Mouse (Mus musculus): ENCODE measurements around the gene Stk16. TPM values are rescaled to one million over a fixed set of nuclear protein-coding genes. Genes with fewer than 3 reads are reported as not detected.

The Stk16 gene
- 121 and 128 TPM in 2 replicates for polyA plus RNA-seq (2014; fragmentation: Nextera tagmentation; extraction: Ambion mirVana)

DNA sequence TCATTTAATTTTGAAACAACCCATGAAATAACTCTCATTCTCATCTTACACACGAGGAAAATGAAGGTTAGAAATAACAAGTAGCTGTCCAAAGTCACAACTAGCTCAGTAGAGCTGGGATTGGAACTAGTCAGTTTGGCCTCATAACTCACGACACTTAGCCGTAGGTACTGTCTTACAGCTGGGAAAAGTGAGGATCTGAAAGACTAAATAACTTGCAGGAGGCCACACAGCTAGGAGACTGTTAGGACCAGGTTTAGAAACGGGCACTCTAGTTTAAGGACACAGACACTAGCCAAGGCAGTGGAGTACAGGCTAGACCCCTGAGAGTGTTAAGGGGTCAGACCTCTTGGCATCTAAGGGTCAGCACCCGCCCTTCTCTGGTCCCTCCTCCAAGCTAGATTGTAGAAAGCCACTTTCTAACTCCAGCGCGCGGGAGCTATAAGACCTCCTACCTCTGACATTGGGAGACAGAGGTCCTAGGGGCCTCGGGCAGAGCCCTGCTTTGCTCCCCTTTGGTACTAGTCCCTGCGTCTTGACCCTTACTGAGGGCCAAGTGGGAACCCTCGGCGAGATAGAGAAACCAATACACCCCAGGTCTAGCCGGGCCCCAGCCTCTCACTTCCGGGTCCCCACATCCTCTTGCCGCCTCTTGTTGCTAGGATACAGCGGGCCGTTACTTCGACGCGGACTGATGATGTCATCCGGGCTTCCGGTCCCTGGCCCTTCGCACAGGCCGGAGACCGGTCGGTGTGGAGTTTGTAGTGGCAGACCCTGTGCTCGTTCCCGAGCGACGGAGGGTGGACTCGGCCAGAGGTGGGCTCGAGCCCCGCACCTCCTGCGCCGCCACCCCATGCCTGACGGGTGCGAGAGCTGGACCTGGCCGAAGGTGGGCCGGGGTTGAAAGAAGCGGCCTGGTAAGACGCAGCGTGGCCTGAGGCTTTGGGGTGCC lies at the start of gene Stk16, which contains the start of gene Glb1l:
Gene Stk16, plus strand, starts transcription at position 703 of the 952 bp plus-strand sequence.
Gene Glb1l, minus strand, starts transcription at position 678 of the 952 bp plus-strand sequence.
- no peaks in the 10 kb centered on the region for H3K9me3 ChIP-seq (ENCODE audit: control insufficient read depth, low read length)
- 0 out of 2 replicates have a peak within 1 kb of the TSS, but pooled peaks have one; percentile 44 for H3K27ac ChIP-seq
- no peaks in the 10 kb centered on the region for H3K27me3 ChIP-seq (ENCODE audit: control insufficient read depth, insufficient read depth, low read length)
- peaks cover 28% of the 10 kb centered on the region for H3K4me1 ChIP-seq (replicated peaks; ENCODE audit: control insufficient read depth, insufficient read depth, low read length)
- peak within 1 kb of the TSS; percentile 79 for H3K4me3 ChIP-seq (replicated peaks; ENCODE audit: low read length)
- DNase-seq (ENCODE audit: low spot score), result peak; percentile 99
- peak; percentile 95 for ATAC-seq (ENCODE audit: low FRiP score)
- H3K9ac ChIP-seq, result peak within 1 kb of the TSS; percentile 82
- H3K36me3 ChIP-seq (replicated peaks; ENCODE audit: control insufficient read depth, insufficient read depth), result peaks cover 31% of the 10 kb centered on the region
- peak within 1 kb of the TSS; percentile 93 for H3K4me2 ChIP-seq (replicated peaks)
- 7% methylated on average over 42 of the region's 42 CpGs for WGBS

DNA sequence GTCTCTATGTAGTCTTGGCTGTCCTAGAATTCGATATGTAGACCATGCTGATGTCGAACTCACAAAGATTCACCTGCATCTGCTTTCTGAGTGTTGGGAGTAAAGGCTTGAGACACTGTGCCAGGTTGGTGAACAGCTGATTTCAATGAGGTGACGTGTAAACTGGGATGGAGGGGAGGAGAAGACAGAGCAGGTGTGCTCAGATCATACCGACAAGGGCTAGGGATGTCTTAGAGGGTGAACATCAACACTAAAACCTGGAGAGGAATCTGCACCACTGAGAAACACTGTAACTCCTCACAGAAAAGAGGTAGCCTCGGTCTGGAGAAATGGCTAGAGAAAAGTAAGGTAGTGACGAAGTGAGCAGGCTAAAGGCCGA lies 42.6 kb upstream of the Stk16 start:
- Histone ChIP-seq H3K27ac (peak overlapping the region; percentile 88), H3K9ac (peak overlapping the region; percentile 80), H3K27me3 (ENCODE audit: control insufficient read depth, insufficient read depth, low read length) (no peaks in the 10 kb centered on the region), H3K36me3 (replicated peaks; ENCODE audit: control insufficient read depth, insufficient read depth) (peaks cover 33% of the 10 kb centered on the region), H3K4me1 (replicated peaks; ENCODE audit: control insufficient read depth, insufficient read depth, low read length) (peaks cover 9% of the 10 kb centered on the region), H3K4me3 (replicated peaks; ENCODE audit: low read length) (peak overlapping the region; percentile 79), H3K4me2 (replicated peaks) (peak overlapping the region; percentile 68), H3K9me3 (ENCODE audit: control insufficient read depth, low read length) (no peaks in the 10 kb centered on the region)
- DNase-seq (ENCODE audit: low spot score) (no peak), ATAC-seq (ENCODE audit: low FRiP score) (no peak)
- whole genome bisulfite sequencing, result 7% methylated on average over 7 of the region's 7 CpGs

DNA sequence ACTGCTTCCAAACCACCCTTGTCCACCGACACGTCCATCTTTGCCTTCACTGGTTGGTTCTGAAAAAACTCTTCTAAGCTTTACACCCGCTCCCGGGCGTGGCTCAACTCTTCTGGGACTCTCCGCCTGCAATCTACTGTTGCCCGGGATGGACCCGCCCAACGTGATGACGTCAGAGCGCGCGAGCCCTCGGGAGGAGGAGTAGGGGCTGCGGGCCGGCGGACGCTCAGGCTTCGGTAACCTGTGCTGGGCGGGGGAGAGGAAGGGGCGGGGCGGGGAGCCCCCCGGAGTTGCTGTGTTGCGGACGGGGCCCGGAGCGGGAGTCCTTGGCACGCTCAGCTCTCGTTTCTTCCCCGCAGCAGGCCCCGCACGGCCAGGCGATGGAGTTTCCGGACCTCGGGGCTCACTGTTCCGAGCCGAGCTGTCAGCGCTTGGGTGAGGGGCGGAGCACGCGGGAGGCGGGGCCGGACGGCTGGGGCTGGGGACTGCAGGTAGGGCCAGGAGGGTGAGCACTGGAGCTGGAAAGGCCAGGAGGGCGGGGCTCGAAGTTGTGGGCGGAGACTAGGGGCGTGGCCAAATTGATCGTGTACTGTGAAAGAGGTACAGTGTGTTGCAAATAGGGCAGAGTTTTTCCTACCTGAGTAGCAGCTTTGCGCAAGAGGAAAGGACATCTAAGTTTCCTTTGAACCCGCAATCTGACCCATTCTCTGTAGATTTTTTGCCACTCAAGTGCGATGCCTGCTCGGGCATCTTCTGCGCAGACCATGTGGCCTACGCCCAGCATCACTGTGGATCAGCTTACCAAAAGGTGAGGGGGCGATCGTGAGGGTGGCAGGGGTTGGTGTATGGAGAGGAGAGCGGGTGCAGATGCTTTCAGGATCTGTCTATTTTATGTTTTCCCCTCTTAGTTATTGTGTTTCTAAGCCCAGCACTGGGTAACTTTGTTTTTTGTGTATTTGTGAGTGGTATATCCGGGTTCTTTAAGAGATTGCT lies 41.9 kb upstream of the Stk16 start, which contains the start of gene Zfand2b:
Gene Zfand2b, plus strand, starts transcription at position 175 of the 993 bp plus-strand sequence.
- Histone ChIP-seq H3K4me1 (replicated peaks; ENCODE audit: control insufficient read depth, insufficient read depth, low read length) (peaks cover 9% of the 10 kb centered on the region), H3K9ac (peak within 1 kb of the TSS; percentile 80), H3K4me2 (replicated peaks) (peak within 1 kb of the TSS; percentile 68), H3K9me3 (ENCODE audit: control insufficient read depth, low read length) (no peaks in the 10 kb centered on the region), H3K27me3 (ENCODE audit: control insufficient read depth, insufficient read depth, low read length) (no peaks in the 10 kb centered on the region), H3K4me3 (replicated peaks; ENCODE audit: low read length) (peak within 1 kb of the TSS; percentile 79), H3K27ac (peak within 1 kb of the TSS; percentile 88), H3K36me3 (replicated peaks; ENCODE audit: control insufficient read depth, insufficient read depth) (peaks cover 39% of the 10 kb centered on the region)
- 1% methylated on average over 57 of the region's 59 CpGs for WGBS
- peak; percentile 97 for ATAC-seq (ENCODE audit: low FRiP score)
- DNase-seq (ENCODE audit: low spot score), result peak; percentile 92

DNA sequence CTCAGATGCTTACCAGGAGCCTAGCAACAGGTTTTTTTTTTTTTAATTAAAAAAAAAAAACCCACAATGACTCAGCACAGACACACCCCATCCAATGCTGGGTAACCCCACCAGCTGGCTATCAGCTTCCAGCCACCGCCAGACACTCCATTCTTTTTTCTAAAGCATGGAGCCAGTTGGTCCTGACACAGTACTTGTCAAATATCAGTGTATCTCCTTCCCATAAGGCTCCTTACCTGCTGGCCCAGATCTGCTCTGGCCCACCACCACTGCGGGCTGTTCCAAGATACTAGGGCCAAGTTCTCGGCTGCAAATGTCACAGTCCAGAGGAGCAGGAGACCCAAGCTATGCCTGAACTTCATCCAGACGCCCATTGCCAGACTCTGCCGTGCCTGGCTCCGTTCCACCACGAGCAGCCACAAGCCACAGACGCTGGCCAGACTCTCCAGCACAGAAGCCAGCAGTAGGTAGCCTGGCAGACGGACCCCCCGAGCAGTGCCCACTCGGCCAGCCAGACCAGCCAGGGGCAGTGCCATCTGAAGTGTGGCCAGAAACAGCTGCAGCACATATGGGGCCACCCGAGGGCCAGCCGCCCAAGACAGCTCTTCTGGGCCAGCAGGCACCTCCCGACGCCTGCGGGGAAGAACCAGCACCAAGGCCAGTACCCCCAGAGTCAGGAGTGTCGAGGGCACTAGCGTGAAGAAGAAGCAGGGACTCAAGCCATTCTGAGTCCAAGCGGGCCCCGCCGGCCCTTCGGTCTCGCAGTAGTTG lies 31.1 kb upstream of the Stk16 start:
- Histone ChIP-seq H3K9ac (peak overlapping the region; percentile 61), H3K27ac (peak overlapping the region; percentile 38; the same call in 1 of the 2 replicates), H3K4me2 (replicated peaks) (peak overlapping the region; percentile 89), H3K9me3 (ENCODE audit: control insufficient read depth, low read length) (no peaks in the 10 kb centered on the region), H3K27me3 (ENCODE audit: control insufficient read depth, insufficient read depth, low read length) (no peaks in the 10 kb centered on the region), H3K4me3 (replicated peaks; ENCODE audit: low read length) (peak overlapping the region; percentile 45), H3K4me1 (replicated peaks; ENCODE audit: control insufficient read depth, insufficient read depth, low read length) (peaks cover 15% of the 10 kb centered on the region), H3K36me3 (replicated peaks; ENCODE audit: control insufficient read depth, insufficient read depth) (peaks cover 63% of the 10 kb centered on the region)
- WGBS, result 6% methylated on average over 23 of the region's 23 CpGs
- DNase-seq (ENCODE audit: low spot score), result peak; percentile 38
- ATAC-seq (ENCODE audit: low FRiP score), result peak; percentile 49

DNA sequence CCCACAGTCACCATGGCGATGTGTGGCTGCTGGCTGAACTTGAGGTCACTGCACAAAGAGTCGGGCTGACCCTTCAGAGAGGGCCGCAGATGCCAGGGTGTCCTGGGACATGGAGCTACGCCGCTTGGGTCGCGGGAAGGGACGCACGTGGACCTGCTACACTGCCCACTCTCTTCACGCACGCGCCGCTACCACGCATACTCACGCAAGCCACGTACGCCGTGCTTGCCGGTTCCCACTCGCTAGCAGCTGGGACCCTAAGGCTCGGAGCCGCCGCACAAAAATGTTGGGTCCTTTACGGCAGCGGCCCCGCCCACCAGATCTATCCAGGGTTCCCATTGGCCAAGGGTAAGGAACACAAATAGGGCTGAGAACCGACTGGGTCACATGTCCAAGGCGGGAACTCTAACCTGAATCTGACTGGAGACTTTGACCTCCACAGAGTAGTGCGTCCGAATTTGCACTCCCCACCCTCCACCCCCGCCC lies 30.5 kb upstream of the Stk16 start, which contains the start of gene Abcb6:
Gene Abcb6, minus strand, starts transcription at position 288 of the 486 bp plus-strand sequence.
- ATAC-seq (ENCODE audit: low FRiP score) (peak; percentile 93), DNase-seq (ENCODE audit: low spot score) (peak; percentile 91)
- Histone ChIP-seq H3K27ac (peak within 1 kb of the TSS; percentile 38; the same call in 1 of the 2 replicates), H3K4me1 (replicated peaks; ENCODE audit: control insufficient read depth, insufficient read depth, low read length) (peaks cover 15% of the 10 kb centered on the region), H3K4me2 (replicated peaks) (peak within 1 kb of the TSS; percentile 89), H3K27me3 (ENCODE audit: control insufficient read depth, insufficient read depth, low read length) (no peaks in the 10 kb centered on the region), H3K9me3 (ENCODE audit: control insufficient read depth, low read length) (no peaks in the 10 kb centered on the region), H3K9ac (peak within 1 kb of the TSS; percentile 61), H3K36me3 (replicated peaks; ENCODE audit: control insufficient read depth, insufficient read depth) (peaks cover 65% of the 10 kb centered on the region), H3K4me3 (replicated peaks; ENCODE audit: low read length) (peak within 1 kb of the TSS; percentile 45)
- under 1% methylated on average over 31 of the region's 31 CpGs for WGBS

DNA sequence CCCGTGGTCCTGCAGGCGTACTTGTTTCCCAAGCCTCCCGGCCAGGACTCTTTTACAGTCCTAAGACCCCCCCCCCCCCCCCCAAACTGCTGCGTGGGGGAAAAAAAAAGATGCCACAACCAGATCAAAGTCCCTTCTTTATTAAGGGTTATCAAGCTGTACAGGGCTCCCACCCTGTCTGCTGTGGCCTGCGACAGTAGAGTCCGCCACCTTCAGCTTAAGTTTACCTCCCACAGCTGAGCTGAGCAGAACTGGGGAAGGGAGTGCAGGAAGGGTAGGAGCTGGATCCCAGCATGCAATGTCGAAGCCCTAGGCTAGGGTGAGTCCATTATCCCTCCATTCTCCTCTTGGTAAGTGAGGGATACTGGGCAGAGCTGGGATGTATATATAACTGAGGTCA lies 29.9 kb upstream of the Stk16 start:
- Histone ChIP-seq H3K9me3 (ENCODE audit: control insufficient read depth, low read length) (no peaks in the 10 kb centered on the region), H3K36me3 (replicated peaks; ENCODE audit: control insufficient read depth, insufficient read depth) (peaks cover 65% of the 10 kb centered on the region), H3K27ac (no peak overlapping the region), H3K4me3 (replicated peaks; ENCODE audit: low read length) (peak overlapping the region; percentile 45; the same call in 1 of the 2 replicates), H3K4me1 (replicated peaks; ENCODE audit: control insufficient read depth, insufficient read depth, low read length) (peaks cover 15% of the 10 kb centered on the region), H3K4me2 (replicated peaks) (peak overlapping the region; percentile 89), H3K27me3 (ENCODE audit: control insufficient read depth, insufficient read depth, low read length) (no peaks in the 10 kb centered on the region), H3K9ac (no peak overlapping the region)
- DNase-seq (ENCODE audit: low spot score) (no peak), ATAC-seq (ENCODE audit: low FRiP score) (no peak)
- 36% methylated on average over 7 of the region's 7 CpGs for whole genome bisulfite sequencing

DNA sequence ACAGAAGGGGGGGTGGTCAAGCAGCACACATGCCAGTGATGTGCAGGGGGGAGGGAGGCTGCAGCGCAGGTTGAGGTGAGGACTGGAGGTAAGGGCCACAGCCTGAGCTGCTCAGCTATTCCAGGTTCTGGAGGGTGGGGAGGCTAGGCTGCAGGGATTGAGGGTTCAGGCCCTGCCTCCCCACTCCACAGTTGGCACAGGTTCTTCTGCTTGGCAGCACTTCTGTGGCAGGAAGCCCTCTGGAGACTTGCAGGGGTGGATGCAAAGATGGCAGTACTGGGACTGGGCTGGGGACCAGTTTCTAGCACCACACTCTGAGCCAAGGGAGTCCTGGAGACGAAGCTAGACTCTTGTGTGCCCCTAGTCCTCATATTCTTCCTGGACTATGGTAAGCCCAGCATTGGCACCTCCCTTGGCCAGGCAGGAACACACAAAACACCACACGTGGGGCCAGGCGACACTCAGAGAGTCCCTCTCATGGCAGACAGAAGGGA lies 29.2 kb upstream of the Stk16 start:
- ATAC-seq (ENCODE audit: low FRiP score) (no peak), DNase-seq (ENCODE audit: low spot score) (no peak)
- no peaks in the 10 kb centered on the region for H3K9me3 ChIP-seq (ENCODE audit: control insufficient read depth, low read length)
- H3K36me3 ChIP-seq (replicated peaks; ENCODE audit: control insufficient read depth, insufficient read depth), result peaks cover 65% of the 10 kb centered on the region
- H3K4me1 ChIP-seq (replicated peaks; ENCODE audit: control insufficient read depth, insufficient read depth, low read length), result peaks cover 15% of the 10 kb centered on the region
- H3K27ac ChIP-seq, result no peak overlapping the region
- WGBS, result 81% methylated on average over 4 of the region's 4 CpGs
- no peaks in the 10 kb centered on the region for H3K27me3 ChIP-seq (ENCODE audit: control insufficient read depth, insufficient read depth, low read length)
- no peak overlapping the region for H3K4me2 ChIP-seq (replicated peaks)
- no peak overlapping the region for H3K9ac ChIP-seq
- no peak overlapping the region for H3K4me3 ChIP-seq (replicated peaks; ENCODE audit: low read length)

DNA sequence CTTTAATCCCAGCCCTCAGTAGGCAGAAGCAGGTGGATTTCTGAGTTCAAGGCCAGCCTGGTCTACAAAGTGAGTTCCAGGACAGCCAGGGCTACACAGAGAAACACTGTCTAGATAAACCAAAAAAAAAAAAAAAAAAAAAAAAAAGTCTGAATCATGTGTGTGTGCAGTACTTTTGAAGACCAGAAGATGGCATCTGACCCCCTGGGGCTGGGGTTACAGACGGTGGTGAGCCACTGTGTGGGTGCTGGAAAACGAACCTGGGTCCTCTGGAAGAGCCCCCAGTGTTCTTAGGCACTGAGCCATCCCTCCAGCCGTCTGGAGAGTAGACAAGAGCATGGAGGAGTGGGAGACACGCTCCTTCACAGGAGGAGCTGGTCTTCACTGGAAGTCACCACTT lies 28.5 kb upstream of the Stk16 start:
- H3K27me3 ChIP-seq (ENCODE audit: control insufficient read depth, insufficient read depth, low read length), result no peaks in the 10 kb centered on the region
- H3K9me3 ChIP-seq (ENCODE audit: control insufficient read depth, low read length), result no peaks in the 10 kb centered on the region
- H3K4me3 ChIP-seq (replicated peaks; ENCODE audit: low read length), result no peak overlapping the region
- no peak overlapping the region for H3K27ac ChIP-seq
- peaks cover 15% of the 10 kb centered on the region for H3K4me1 ChIP-seq (replicated peaks; ENCODE audit: control insufficient read depth, insufficient read depth, low read length)
- no peak for ATAC-seq (ENCODE audit: low FRiP score)
- H3K9ac ChIP-seq, result no peak overlapping the region
- 73% methylated on average over 4 of the region's 4 CpGs for WGBS
- H3K4me2 ChIP-seq (replicated peaks), result no peak overlapping the region
- H3K36me3 ChIP-seq (replicated peaks; ENCODE audit: control insufficient read depth, insufficient read depth), result peaks cover 65% of the 10 kb centered on the region
- DNase-seq (ENCODE audit: low spot score), result no peak

Data from hindbrain, embryonic 14.5 days (tissue).